Mouse (Mus musculus): ENCODE results near the gene Hoxb1. TPM values are rescaled to one million over a fixed set of nuclear protein-coding genes. Genes with fewer than 3 reads are reported as not detected.
A peak's percentile ranks its signal among the peaks of the same experiment; 100 is the strongest.

Hoxb1 gene
- polyA plus RNA-seq, 1 experiment from 2014 or later, result 0.65 TPM

DNA sequence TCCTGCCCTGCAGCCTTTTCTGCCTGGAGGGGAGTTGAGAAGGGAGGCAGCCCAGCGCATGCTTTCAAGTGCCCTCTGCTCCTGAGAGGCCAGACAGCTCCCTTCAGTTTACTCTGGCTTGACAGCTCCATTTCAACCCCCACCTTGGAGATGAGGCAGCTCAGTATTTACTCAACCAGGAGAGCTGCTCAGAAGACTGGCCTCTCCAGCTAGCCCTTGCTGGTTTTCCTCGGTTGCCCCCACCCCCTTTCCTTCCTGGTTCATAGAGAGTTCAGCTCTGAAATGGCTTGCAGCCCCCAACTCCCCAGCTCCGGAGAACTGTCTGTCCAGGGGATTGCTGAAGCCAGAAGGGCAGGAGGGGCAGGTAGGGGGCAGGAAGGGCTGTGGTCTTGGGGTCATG lies 7.0 kb downstream of the Hoxb1 start:
- Histone ChIP-seq H3K27me3 (replicated peaks) (peaks cover 6% of the 10 kb centered on the region; the same call in 1 of the 2 replicates), H3K27ac (replicated peaks) (no peak overlapping the region), H3K36me3 (no peaks in the 10 kb centered on the region), H3K9ac (replicated peaks) (no peak overlapping the region), H3K4me3 (replicated peaks) (no peak overlapping the region), H3K9me3 (replicated peaks) (no peaks in the 10 kb centered on the region), H3K4me1 (0 out of 2 replicates have a peak, but pooled peaks cover 11% of the 10 kb centered on the region), H3K4me2 (no peak overlapping the region)
- no peak for ATAC-seq (ENCODE audit: low FRiP score)
- 7% methylated on average over 3 of the region's 3 CpGs for WGBS

DNA sequence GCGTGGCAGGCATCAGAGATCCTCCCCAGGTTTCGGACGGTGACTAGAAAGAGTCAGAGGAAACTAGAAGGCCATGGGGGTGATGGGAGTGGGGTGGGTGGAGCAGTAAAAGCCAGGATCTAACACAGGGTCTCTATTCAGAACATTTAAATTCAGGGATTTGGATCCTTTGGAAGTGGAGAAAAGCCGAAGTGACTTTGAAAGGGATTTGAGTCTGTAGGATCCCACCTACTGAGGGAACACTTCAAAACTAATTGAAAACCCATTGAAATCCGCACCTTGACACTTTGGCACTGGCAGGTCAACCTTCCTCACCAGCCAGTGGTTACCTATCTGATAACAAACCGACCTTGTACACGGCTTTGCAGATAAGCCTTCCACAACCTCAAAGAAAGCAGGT lies 9.3 kb downstream of the Hoxb1 start:
- Histone ChIP-seq H3K4me1 (0 out of 2 replicates have a peak, but pooled peaks cover 7% of the 10 kb centered on the region), H3K9ac (replicated peaks) (no peak overlapping the region), H3K4me3 (replicated peaks) (no peak overlapping the region), H3K4me2 (no peak overlapping the region), H3K36me3 (no peaks in the 10 kb centered on the region), H3K9me3 (replicated peaks) (no peaks in the 10 kb centered on the region), H3K27me3 (replicated peaks) (peaks cover 6% of the 10 kb centered on the region; the same call in 1 of the 2 replicates), H3K27ac (replicated peaks) (no peak overlapping the region)
- WGBS, result 46% methylated on average over 7 of the region's 7 CpGs
- ATAC-seq (ENCODE audit: low FRiP score), result no peak

DNA sequence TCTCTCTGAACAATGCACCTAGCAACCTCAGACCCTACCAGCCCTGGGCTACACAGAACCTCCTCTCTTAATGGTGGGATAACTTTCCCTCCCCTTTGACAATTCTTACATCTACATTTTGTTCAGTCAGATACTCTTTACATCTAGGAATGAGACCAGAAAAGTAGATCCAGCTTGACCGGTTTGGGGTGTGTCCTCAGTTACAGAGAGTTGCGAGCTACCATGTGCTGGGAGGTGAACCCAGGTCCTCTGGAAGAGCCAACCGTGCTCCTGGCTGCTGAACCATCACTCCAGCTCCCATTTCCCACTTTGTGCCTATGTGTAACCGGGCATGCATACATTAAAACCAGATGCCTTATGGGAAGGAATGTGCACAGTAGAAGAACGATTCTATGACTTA lies 17.8 kb downstream of the Hoxb1 start:
- H3K4me2 ChIP-seq, result no peak overlapping the region
- H3K36me3 ChIP-seq, result no peaks in the 10 kb centered on the region
- H3K4me3 ChIP-seq (replicated peaks), result no peak overlapping the region
- H3K27me3 ChIP-seq (replicated peaks), result no peaks in the 10 kb centered on the region
- no peaks in the 10 kb centered on the region for H3K4me1 ChIP-seq
- H3K27ac ChIP-seq (replicated peaks), result no peak overlapping the region
- ATAC-seq (ENCODE audit: low FRiP score), result no peak
- H3K9ac ChIP-seq (replicated peaks), result no peak overlapping the region
- 83% methylated on average over 5 of the region's 5 CpGs for WGBS
- no peaks in the 10 kb centered on the region for H3K9me3 ChIP-seq (replicated peaks)

DNA sequence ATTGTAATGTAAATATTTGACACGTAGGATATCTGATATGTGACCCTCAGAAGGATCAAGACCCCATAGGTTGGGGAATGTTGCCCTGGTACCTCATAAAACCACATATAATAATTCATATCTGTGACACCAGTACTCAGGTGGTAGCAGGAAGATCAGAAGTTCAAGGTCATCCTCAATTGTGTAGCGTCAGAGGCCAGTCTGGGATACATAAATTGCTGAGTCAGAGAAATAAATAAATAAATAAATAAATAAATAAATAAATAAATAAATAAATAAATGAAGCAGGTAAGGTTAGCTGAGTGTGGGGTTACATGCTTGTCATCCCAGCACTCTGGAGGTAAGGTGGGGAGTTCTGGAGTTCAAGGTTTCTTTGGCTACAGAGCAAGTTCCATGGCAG lies 22.1 kb downstream of the Hoxb1 start:
- H3K36me3 ChIP-seq, result no peaks in the 10 kb centered on the region
- H3K27me3 ChIP-seq (replicated peaks), result no peaks in the 10 kb centered on the region
- no peak overlapping the region for H3K4me2 ChIP-seq
- H3K9me3 ChIP-seq (replicated peaks), result no peaks in the 10 kb centered on the region
- 96% methylated on average over 2 of the region's 2 CpGs for WGBS
- ATAC-seq (ENCODE audit: low FRiP score), result no peak
- H3K27ac ChIP-seq (replicated peaks), result no peak overlapping the region
- H3K4me3 ChIP-seq (replicated peaks), result no peak overlapping the region
- H3K9ac ChIP-seq (replicated peaks), result no peak overlapping the region
- H3K4me1 ChIP-seq, result 0 out of 2 replicates have a peak, but pooled peaks cover 6% of the 10 kb centered on the region

DNA sequence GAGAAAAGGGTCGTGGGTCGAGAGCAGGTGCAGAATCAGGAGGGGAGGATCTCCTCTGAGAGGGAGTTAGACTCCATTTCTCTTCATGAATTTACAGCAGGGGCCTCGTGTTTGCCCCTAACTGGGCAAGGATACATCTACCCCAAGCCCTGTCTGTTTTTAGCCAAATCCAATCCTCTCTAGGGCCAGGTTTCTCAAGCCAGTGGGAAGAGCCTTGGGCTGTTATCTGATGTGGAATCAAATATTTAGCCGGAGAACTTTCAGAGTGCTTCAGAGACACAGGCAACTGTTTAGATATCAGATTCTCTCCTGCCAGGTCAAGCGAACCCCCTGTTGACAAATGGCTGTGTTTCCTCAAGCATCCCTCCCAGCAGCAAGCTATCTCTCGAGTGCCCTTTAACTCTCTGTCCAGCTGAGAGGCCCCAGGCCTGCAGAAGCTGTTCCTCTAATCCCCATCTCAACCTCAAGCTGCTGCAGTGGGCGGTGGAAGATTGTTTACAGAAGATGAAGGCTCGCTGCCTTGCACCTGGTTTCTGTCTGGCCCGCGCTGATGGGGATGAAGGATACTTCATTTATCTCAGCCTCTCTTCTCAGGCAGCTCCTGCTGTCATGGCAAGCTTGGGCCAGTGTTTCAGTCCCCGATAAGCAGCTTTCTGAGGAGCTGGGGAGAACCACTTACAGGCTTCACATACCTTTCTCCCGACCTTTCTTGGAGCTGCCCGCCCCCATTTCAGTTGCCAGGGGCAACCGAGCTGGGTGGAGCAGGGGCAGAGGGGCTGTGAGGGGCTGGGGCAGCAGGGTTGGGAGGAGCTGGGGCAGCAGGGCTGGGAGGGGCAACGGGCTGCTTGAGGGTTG lies 31.4 kb downstream of the Hoxb1 start:
- no peak overlapping the region for H3K27ac ChIP-seq (replicated peaks)

DNA sequence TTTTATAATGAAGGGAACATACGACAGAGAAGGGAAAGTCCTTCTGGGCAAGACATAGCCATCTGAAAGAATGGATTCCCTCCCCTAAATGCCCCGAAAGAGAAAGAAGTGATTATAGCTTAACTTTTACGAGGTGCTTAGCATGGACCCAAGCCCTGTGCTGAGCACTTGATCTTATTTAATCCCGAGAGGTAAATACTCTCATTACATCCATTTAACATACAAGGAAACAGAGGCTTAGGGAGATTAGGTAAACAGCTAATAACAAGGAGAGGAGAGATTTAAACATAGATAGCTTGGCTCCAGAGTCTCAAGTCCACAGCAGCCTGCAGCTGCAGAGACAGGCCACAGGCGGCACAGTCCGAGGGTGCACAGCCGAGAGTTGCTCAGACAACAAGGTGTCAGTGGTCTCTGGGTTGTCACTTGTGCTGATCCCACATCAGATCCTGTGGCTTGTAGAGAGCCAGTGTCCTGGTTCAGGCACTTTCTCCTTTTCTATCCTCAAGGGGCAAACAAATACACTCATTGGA lies 32.3 kb downstream of the Hoxb1 start:
- WGBS, result 33% methylated on average over 7 of the region's 7 CpGs
- no peaks in the 10 kb centered on the region for H3K36me3 ChIP-seq
- ATAC-seq (ENCODE audit: low FRiP score), result no peak

More for the DNA sequence above, 31.4 kb downstream of the Hoxb1 start:
- no peak for ATAC-seq (ENCODE audit: low FRiP score)
- Histone ChIP-seq H3K27me3 (replicated peaks) (no peaks in the 10 kb centered on the region), H3K36me3 (no peaks in the 10 kb centered on the region), H3K9ac (replicated peaks) (no peak overlapping the region), H3K4me3 (replicated peaks) (no peak overlapping the region), H3K4me1 (peaks cover 11% of the 10 kb centered on the region; the same call in 1 of the 2 replicates), H3K4me2 (no peak overlapping the region), H3K9me3 (replicated peaks) (no peaks in the 10 kb centered on the region)
- WGBS, result 19% methylated on average over 15 of the region's 15 CpGs

DNA sequence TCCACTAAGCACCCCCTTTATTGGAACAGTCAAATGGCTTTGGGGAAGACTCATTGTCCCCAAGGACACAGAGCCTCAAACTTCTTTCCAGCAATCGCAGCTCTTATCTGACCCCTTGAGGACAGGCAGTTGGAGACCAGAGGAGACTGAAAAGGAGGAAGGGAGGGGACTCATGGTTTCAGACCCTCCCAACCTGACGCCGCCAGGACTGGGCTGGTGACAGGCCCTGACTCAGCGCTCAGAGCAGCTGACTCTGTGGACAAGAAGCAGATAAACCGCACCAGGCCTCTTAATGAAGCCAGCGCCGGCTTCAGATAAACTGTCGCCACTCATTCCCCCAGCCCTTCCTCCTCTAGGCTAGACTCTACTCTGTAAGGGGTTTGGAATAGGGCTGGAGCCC lies 34.4 kb downstream of the Hoxb1 start:
- H3K4me2 ChIP-seq, result no peak overlapping the region
- H3K9ac ChIP-seq (replicated peaks), result no peak overlapping the region
- 25% methylated on average over 8 of the region's 8 CpGs for WGBS
- ATAC-seq (ENCODE audit: low FRiP score), result no peak
- no peak overlapping the region for H3K27ac ChIP-seq (replicated peaks)
- no peak overlapping the region for H3K4me3 ChIP-seq (replicated peaks)
- H3K27me3 ChIP-seq (replicated peaks), result no peaks in the 10 kb centered on the region
- H3K4me1 ChIP-seq, result peaks cover 22% of the 10 kb centered on the region
- no peaks in the 10 kb centered on the region for H3K9me3 ChIP-seq (replicated peaks)
- no peaks in the 10 kb centered on the region for H3K36me3 ChIP-seq

More for the DNA sequence above, 32.3 kb downstream of the Hoxb1 start:
- Histone ChIP-seq H3K4me3 (replicated peaks) (no peak overlapping the region), H3K4me2 (no peak overlapping the region), H3K4me1 (peaks cover 11% of the 10 kb centered on the region; the same call in 1 of the 2 replicates), H3K27me3 (replicated peaks) (no peaks in the 10 kb centered on the region), H3K27ac (replicated peaks) (no peak overlapping the region), H3K9me3 (replicated peaks) (no peaks in the 10 kb centered on the region), H3K9ac (replicated peaks) (no peak overlapping the region)

DNA sequence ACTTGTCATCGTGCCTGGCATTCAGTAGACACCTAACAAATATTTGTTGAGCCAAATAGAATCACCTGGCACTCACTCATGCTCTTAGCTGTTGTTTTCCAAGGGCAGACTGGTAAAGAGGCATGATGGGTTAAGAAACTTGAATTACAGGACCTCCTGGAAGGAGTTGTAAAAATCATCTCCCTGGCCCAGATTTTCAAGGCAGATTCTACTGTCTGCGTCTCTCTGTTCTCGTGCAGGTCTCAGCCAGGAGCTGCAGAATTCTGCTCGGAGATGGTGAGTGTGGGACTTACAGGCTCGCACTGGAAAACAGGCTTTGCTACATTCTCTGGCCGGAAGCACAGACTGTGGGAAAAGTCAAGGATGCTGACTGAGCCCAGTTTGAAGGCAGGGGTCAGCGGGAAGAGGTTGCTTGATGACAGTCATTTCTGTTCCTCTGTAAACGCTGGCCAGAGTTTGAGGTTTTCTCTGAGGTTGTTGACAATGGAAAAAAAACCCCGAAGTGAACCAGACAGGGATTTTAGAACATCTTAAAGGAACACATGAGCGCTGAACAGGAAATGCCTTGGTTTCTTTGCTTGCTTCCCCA lies 38.6 kb downstream of the Hoxb1 start:
- Histone ChIP-seq H3K27ac (replicated peaks) (peak overlapping the region; percentile 38; the same call in 1 of the 2 replicates), H3K4me2 (no peak overlapping the region), H3K9me3 (replicated peaks) (no peaks in the 10 kb centered on the region), H3K36me3 (no peaks in the 10 kb centered on the region), H3K9ac (replicated peaks) (no peak overlapping the region), H3K4me3 (replicated peaks) (no peak overlapping the region), H3K27me3 (replicated peaks) (no peaks in the 10 kb centered on the region), H3K4me1 (peaks cover 46% of the 10 kb centered on the region)
- WGBS, result 38% methylated on average over 10 of the region's 10 CpGs
- ATAC-seq (ENCODE audit: low FRiP score), result no peak

DNA sequence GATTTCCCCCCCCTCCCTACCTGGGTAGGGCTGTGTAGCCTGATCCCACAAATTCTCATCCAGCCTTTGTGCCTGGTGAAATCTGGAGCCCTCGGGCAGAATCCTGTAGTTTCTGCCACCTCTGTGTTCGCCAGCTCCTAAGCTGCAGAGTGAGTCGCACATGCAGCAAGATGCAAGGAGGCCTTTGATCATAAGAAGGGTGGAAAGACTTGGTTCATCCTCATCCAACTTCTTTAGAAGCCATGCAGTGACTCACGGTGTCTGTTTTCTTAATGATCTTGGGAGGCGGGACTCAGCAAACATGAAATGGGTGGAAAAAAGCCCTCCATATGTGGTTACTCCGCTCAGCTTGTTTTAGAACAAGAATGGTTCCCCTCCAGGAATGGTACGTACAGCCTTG lies 39.3 kb downstream of the Hoxb1 start:
- Histone ChIP-seq H3K27me3 (replicated peaks) (no peaks in the 10 kb centered on the region), H3K4me2 (no peak overlapping the region), H3K4me1 (peaks cover 49% of the 10 kb centered on the region), H3K36me3 (no peaks in the 10 kb centered on the region), H3K9ac (replicated peaks) (no peak overlapping the region), H3K27ac (replicated peaks) (0 out of 2 replicates have a peak overlapping the region, but pooled peaks have one; percentile 4), H3K4me3 (replicated peaks) (no peak overlapping the region), H3K9me3 (replicated peaks) (no peaks in the 10 kb centered on the region)
- ATAC-seq (ENCODE audit: low FRiP score), result no peak
- 72% methylated on average over 7 of the region's 7 CpGs for WGBS

DNA sequence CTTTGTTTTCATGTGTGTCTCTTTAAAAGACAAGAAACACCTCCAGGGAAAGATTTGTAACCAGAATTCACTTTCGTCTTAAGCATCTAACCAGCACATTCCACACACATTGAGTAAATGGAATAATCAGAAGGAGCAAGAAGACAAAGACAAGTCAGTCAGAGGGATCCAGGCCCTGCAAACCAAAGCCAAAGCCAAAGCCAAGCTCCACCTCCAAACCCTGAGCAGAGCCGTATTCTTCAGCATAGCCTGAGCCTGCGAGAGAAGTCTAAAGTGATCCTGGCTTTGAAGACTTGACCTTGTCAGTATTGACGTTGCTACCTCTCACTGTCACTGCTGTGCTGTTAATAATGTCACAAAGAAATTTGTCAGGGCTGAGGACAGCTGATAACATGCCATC lies 40.0 kb downstream of the Hoxb1 start:
- no peak overlapping the region for H3K4me3 ChIP-seq (replicated peaks)
- H3K4me1 ChIP-seq, result peaks cover 45% of the 10 kb centered on the region
- no peaks in the 10 kb centered on the region for H3K27me3 ChIP-seq (replicated peaks)
- no peak for ATAC-seq (ENCODE audit: low FRiP score)
- H3K9ac ChIP-seq (replicated peaks), result no peak overlapping the region
- no peak overlapping the region for H3K4me2 ChIP-seq
- 52% methylated on average over 4 of the region's 4 CpGs for WGBS
- no peaks in the 10 kb centered on the region for H3K36me3 ChIP-seq
- no peak overlapping the region for H3K27ac ChIP-seq (replicated peaks)
- no peaks in the 10 kb centered on the region for H3K9me3 ChIP-seq (replicated peaks)

DNA sequence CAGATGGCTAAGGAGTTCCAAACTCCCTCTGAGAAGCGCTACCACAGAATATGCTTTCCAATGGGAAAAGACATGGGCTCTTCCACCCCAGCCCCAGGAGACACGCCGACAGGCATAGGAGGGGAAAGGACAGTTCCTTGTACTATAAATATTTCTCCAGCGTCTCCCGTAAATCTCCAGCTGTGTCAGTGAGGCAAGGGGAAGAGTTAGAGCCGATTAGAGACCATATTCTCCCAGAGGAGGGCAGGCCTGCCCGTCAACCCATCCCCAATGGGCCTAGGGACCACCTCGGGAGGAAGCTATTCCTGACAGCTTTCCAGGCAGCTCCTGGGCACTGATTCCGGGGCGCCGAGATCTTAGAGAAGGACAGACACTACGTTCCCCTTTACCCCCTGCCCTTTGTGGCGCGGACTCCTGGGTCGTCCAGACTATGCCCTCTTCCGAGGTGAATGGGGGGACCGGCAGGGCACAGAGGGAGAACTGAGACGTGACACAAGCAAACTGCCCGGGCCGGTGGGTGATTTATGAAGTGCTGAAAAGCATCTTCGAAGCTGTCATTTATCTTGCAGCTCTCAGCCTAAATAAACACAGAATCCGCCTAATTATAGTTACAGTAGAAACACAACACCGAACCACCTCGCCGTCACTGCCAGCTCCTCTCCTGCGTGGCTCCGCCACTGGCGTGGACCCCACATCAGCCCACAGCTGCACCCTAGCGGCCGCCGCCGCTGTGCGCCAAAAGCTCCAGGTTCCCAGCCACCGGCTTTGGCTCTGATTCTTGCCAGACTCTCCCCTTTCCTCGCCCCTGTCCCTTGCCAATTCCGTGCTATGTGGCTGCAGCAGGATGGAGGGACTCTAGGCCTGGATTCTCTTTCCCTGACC lies 41.9 kb downstream of the Hoxb1 start:
- H3K27ac ChIP-seq (replicated peaks), result peak overlapping the region; percentile 75
- H3K36me3 ChIP-seq, result no peaks in the 10 kb centered on the region
- H3K9ac ChIP-seq (replicated peaks), result 0 out of 2 replicates have a peak overlapping the region, but pooled peaks have one; percentile 36
- no peaks in the 10 kb centered on the region for H3K27me3 ChIP-seq (replicated peaks)
- no peaks in the 10 kb centered on the region for H3K9me3 ChIP-seq (replicated peaks)
- H3K4me3 ChIP-seq (replicated peaks), result peak overlapping the region; percentile 18; the same call in 1 of the 2 replicates
- ATAC-seq (ENCODE audit: low FRiP score), result peak; percentile 76; the same call in 1 of the 2 replicates
- peaks cover 45% of the 10 kb centered on the region for H3K4me1 ChIP-seq
- peak overlapping the region; percentile 53 for H3K4me2 ChIP-seq
- 4% methylated on average over 36 of the region's 36 CpGs for WGBS
